Mouse (Mus musculus) heart, embryonic 13.5 days (tissue): ENCODE data around the gene Brd3. TPM values are rescaled to one million over a fixed set of nuclear protein-coding genes. Genes with fewer than 3 reads are reported as not detected.
A peak's percentile ranks its signal among the peaks of the same experiment; 100 is the strongest.
"Not testable (repeated sequence)": the region's sequence is repeated elsewhere in the genome, so short reads cannot be mapped to it uniquely, and the experiment has no call there.

Source experiments
- ATAC-seq: fragments of 200-750 bp; cut with Nextera tagmentation; 2 replicates; pipeline ENCODE4 v1.8.0; 2017; ENCODE audit warnings: moderate TSS enrichment; ENCODE audit not compliant: insufficient number of reproducible peaks, low FRiP score, low TSS enrichment; ENCODE audit errors: extremely low read depth
- H3K27ac ChIP-seq: fragments of 300-500 bp; sonication (generic); replicated peaks from 2 replicates; pipeline ENCODE4 v1.5.1; 2015; ENCODE audit warnings: moderate library complexity, mild to moderate bottlenecking, inconsistent platforms
- H3K27me3 ChIP-seq: fragments of 300-500 bp; sonication (generic); replicated peaks from 2 replicates; pipeline ENCODE4 v1.6.1; 2015; ENCODE audit warnings: mild to moderate bottlenecking, inconsistent platforms
- H3K36me3 ChIP-seq: fragments of 300-500 bp; sonication (generic); 2 replicates; pipeline ENCODE4 v1.6.1; 2015; ENCODE audit warnings: mild to moderate bottlenecking, inconsistent platforms
- H3K4me1 ChIP-seq: fragments of 300-500 bp; sonication (generic); 2 replicates; pipeline ENCODE4 v1.6.1; 2015; ENCODE audit warnings: inconsistent platforms
- H3K4me2 ChIP-seq: fragments of 300-500 bp; sonication (generic); 2 replicates; pipeline ENCODE4 v1.6.1; 2015; ENCODE audit warnings: inconsistent platforms, mild to moderate bottlenecking, moderate library complexity
- H3K4me3 ChIP-seq: fragments of 300-500 bp; sonication (generic); 2 replicates; pipeline ENCODE4 v1.5.1; 2015; ENCODE audit warnings: moderate library complexity, mild to moderate bottlenecking, inconsistent platforms
- H3K9ac ChIP-seq: fragments of 300-500 bp; sonication (generic); 2 replicates; pipeline ENCODE4 v1.6.1; 2015; ENCODE audit warnings: inconsistent platforms, mild to moderate bottlenecking, moderate library complexity
- H3K9me3 ChIP-seq: fragments of 300-500 bp; sonication (generic); 2 replicates; pipeline ENCODE4 v1.6.1; 2016; ENCODE audit warnings: inconsistent platforms
- WGBS: fragments of 180-500 bp; shearing (Covaris S2); methylation state at CpG from one replicate; pipeline ENCODE4 v1.1.7; 2015; ENCODE audit warnings: mixed read lengths; 5-methylcytosine and 5-hydroxymethylcytosine counted together
- polyA plus RNA-seq: library from polyadenylated mRNA; unstranded; fragments of >200 nt; fragmentation: Nextera tagmentation; extraction: Ambion mirVana; gene quantifications from 2 replicates; pipeline ENCODE4 v1.2.1, GENCODE M21; 2015

Gene Brd3
- polyA plus RNA-seq, 1 experiment from 2014 or later: 68.7 TPM

- no peaks in the 10 kb centered on the region for H3K27me3 ChIP-seq
- whole genome bisulfite sequencing: 24% methylated on average over 10 of the region's 10 CpGs
- H3K9me3 ChIP-seq: no peaks in the 10 kb centered on the region
- H3K27ac ChIP-seq: peak overlapping the region; percentile 85
- peak overlapping the region; percentile 78 for H3K4me2 ChIP-seq
- peak overlapping the region; percentile 81 for H3K9ac ChIP-seq
- no peak for ATAC-seq
- peak overlapping the region; percentile 54 for H3K4me3 ChIP-seq
- peaks cover 19% of the 10 kb centered on the region for H3K4me1 ChIP-seq
- peaks cover 17% of the 10 kb centered on the region for H3K36me3 ChIP-seq
These were observed 33.0 kb upstream of the Brd3 start for GRCm38 (mm10) chr2:27540515-27540836.

- Histone ChIP-seq H3K9me3 (no peaks in the 10 kb centered on the region), H3K4me2 (peak overlapping the region; percentile 78), H3K9ac (peak overlapping the region; percentile 81), H3K4me1 (peaks cover 19% of the 10 kb centered on the region), H3K27ac (peak overlapping the region; percentile 85), H3K27me3 (no peaks in the 10 kb centered on the region), H3K4me3 (peak overlapping the region; percentile 54), H3K36me3 (peaks cover 23% of the 10 kb centered on the region)
- under 1% methylated on average over 46 of the region's 46 CpGs for WGBS
- peak; percentile 96 for ATAC-seq
These were observed 32.5 kb upstream of the Brd3 start for GRCm38 (mm10) chr2:27539772-27540514.

- Histone ChIP-seq H3K4me1 (peaks cover 19% of the 10 kb centered on the region), H3K9me3 (no peaks in the 10 kb centered on the region), H3K9ac (peak overlapping the region; percentile 81), H3K27ac (peak overlapping the region; percentile 85), H3K27me3 (no peaks in the 10 kb centered on the region), H3K4me2 (peak overlapping the region; percentile 78), H3K36me3 (peaks cover 29% of the 10 kb centered on the region), H3K4me3 (peak overlapping the region; percentile 54)
- 22% methylated on average over 5 of the region's 5 CpGs for WGBS
- no peak for ATAC-seq
These were observed 31.9 kb upstream of the Brd3 start for GRCm38 (mm10) chr2:27539336-27539735.

GRCm38 (mm10) chr2:27538455-27539330 is 31.2 kb upstream of the Brd3 start:
- WGBS: 65% methylated on average over 5 of the region's 5 CpGs
- Histone ChIP-seq H3K36me3 (peaks cover 35% of the 10 kb centered on the region), H3K27ac (peak overlapping the region; percentile 85), H3K9ac (peak overlapping the region; percentile 81), H3K4me2 (peak overlapping the region; percentile 78), H3K4me3 (peak overlapping the region; percentile 54; the same call in 1 of the 2 replicates), H3K4me1 (peaks cover 19% of the 10 kb centered on the region)
- H3K9me3 ChIP-seq, H3K27me3 ChIP-seq, ATAC-seq: not testable (repeated sequence)

- H3K4me3 ChIP-seq: no peak overlapping the region
- H3K9ac ChIP-seq: no peak overlapping the region
- H3K4me2 ChIP-seq: no peak overlapping the region
- ATAC-seq: no peak
- no peak overlapping the region for H3K27ac ChIP-seq
- peaks cover 30% of the 10 kb centered on the region for H3K4me1 ChIP-seq
- no peaks in the 10 kb centered on the region for H3K9me3 ChIP-seq
- peaks cover 53% of the 10 kb centered on the region for H3K36me3 ChIP-seq
- WGBS: 95% methylated on average over 3 of the region's 3 CpGs
- H3K27me3 ChIP-seq: no peaks in the 10 kb centered on the region
These were observed 10.8 kb upstream of the Brd3 start for GRCm38 (mm10) chr2:27518283-27518682.

GRCm38 (mm10) chr2:27516289-27516688 is 8.8 kb upstream of the Brd3 start:
- H3K27me3 ChIP-seq: no peaks in the 10 kb centered on the region
- H3K9ac ChIP-seq: peak overlapping the region; percentile 94
- peak overlapping the region; percentile 97 for H3K4me2 ChIP-seq
- H3K9me3 ChIP-seq: no peaks in the 10 kb centered on the region
- 7% methylated on average over 1 of the region's 1 CpGs for WGBS
- peaks cover 33% of the 10 kb centered on the region for H3K36me3 ChIP-seq
- peaks cover 30% of the 10 kb centered on the region for H3K4me1 ChIP-seq
- ATAC-seq: no peak
- peak overlapping the region; percentile 79 for H3K4me3 ChIP-seq
- H3K27ac ChIP-seq: no peak overlapping the region

GRCm38 (mm10) chr2:27515341-27516166 is 8.1 kb upstream of the Brd3 start:
- WGBS: under 1% methylated on average over 39 of the region's 40 CpGs
- peak overlapping the region; percentile 88 for H3K27ac ChIP-seq

GRCm38 (mm10) chr2:27514639-27515328 is 7.3 kb upstream of the Brd3 start, which contains the start of gene Wdr5:
Gene Wdr5 (plus strand): TSS chr2:27515157.
- peaks cover 18% of the 10 kb centered on the region for H3K36me3 ChIP-seq
- no peaks in the 10 kb centered on the region for H3K27me3 ChIP-seq
- no peaks in the 10 kb centered on the region for H3K9me3 ChIP-seq
- H3K4me2 ChIP-seq: peak within 1 kb of the TSS; percentile 97
- peak; percentile 80 for ATAC-seq
- peaks cover 30% of the 10 kb centered on the region for H3K4me1 ChIP-seq
- WGBS: under 1% methylated on average over 57 of the region's 57 CpGs
- H3K9ac ChIP-seq: peak within 1 kb of the TSS; percentile 94
- peak within 1 kb of the TSS; percentile 88 for H3K27ac ChIP-seq
- peak within 1 kb of the TSS; percentile 79 for H3K4me3 ChIP-seq

More at GRCm38 (mm10) chr2:27515341-27516166, 8.1 kb upstream of the Brd3 start:
- ATAC-seq: no peak; the same call in 1 of the 2 replicates
- Histone ChIP-seq H3K4me3 (peak overlapping the region; percentile 79), H3K4me1 (peaks cover 30% of the 10 kb centered on the region), H3K36me3 (peaks cover 26% of the 10 kb centered on the region), H3K9ac (peak overlapping the region; percentile 94), H3K4me2 (peak overlapping the region; percentile 97), H3K27me3 (no peaks in the 10 kb centered on the region), H3K9me3 (no peaks in the 10 kb centered on the region)

- WGBS: 61% methylated on average over 5 of the region's 5 CpGs
- Histone ChIP-seq H3K4me2 (peak overlapping the region; percentile 97), H3K27ac (peak overlapping the region; percentile 88), H3K4me3 (peak overlapping the region; percentile 79), H3K9me3 (no peaks in the 10 kb centered on the region), H3K4me1 (peaks cover 30% of the 10 kb centered on the region), H3K27me3 (no peaks in the 10 kb centered on the region), H3K9ac (peak overlapping the region; percentile 94), H3K36me3 (peaks cover 9% of the 10 kb centered on the region)
- no peak for ATAC-seq
These were observed 6.4 kb upstream of the Brd3 start for GRCm38 (mm10) chr2:27513861-27514260.

- Histone ChIP-seq H3K27me3 (no peaks in the 10 kb centered on the region), H3K4me2 (no peak overlapping the region), H3K27ac (no peak overlapping the region), H3K9ac (no peak overlapping the region), H3K36me3 (peaks cover under 1% of the 10 kb centered on the region; the same call in 1 of the 2 replicates), H3K4me1 (peaks cover 30% of the 10 kb centered on the region), H3K4me3 (no peak overlapping the region), H3K9me3 (no peaks in the 10 kb centered on the region)
- no peak for ATAC-seq
- WGBS: 90% methylated on average over 3 of the region's 3 CpGs
These were observed 5.4 kb upstream of the Brd3 start for GRCm38 (mm10) chr2:27512909-27513308.
